Mouse (Mus musculus) kidney, adult 11 months (tissue): ENCODE results near the gene Olfr889.
"Not testable (repeated sequence)": the region's sequence is repeated elsewhere in the genome, so short reads cannot be mapped to it uniquely, and the experiment has no call there.

Experiments used
- DNase-seq: peaks from one replicate; pipeline ENCODE4 v3.0.0; 2022

The Olfr889 gene

DNA sequence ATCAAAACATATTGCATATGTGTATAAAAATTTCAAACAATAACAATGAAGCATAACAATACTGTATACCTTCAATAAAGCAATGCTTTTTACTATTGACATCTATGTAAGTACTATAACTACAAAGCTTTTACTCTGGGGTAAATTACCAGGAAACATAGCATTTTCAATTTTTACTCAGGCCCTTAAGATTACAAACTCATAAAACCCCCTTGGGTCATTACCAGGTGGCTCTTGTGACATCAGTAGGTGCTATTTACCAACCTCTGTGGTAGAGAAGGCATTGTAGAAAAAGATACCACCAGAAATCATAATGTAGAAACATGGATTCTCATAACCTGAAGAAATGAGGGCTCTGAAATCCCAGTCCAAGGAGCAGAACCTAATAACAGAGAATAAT, at the start of gene Olfr889:
Olfr889 (plus strand) TSS at position 301 of the 400 bp plus-strand sequence.
- DNase-seq, result no peak

DNA sequence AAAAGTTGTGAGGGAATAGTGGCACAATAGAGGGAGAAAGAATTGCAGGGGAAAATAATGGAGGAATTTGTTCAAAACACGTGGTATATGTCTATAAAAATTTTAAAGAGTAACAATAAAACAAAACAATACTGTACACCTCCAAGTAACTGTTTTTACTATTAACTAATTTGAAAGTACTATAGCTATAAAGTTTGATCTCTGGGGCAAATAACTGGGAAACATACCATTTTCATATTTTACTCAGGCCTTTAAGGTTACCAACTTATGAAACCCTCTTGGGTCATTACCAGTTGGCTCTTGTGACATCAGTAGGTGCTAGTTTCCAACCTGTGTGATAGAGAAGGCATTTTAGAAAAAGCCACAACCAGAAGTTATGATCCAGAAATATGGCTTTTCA, 31.2 kb upstream of the Olfr889 start, which contains the start of gene Olfr887:
Olfr887 (plus strand) TSS at position 301 of the 400 bp plus-strand sequence.
- no peak for DNase-seq

DNA sequence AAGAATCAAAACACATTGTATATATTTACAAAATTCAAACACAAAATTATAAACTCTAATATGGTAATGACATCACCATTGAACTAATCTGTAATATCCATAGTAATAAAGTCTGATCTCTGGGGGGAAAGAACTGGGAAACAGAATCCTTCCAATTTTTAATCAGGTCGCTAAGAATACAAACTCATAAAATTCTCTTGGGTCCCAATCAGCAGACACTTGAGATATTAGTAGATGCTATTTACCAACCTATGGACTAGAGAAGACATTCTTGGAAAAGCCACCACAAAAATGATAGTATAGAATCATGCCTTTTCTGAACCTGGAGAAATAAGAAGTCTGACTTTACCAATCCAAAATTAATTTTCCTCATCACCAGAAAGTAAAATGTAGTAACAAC, 7.2 kb upstream of the Olfr889 start, which contains the start of gene Olfr888:
Olfr888 (plus strand) TSS at position 301 of the 400 bp plus-strand sequence.
- DNase-seq, result no peak

DNA sequence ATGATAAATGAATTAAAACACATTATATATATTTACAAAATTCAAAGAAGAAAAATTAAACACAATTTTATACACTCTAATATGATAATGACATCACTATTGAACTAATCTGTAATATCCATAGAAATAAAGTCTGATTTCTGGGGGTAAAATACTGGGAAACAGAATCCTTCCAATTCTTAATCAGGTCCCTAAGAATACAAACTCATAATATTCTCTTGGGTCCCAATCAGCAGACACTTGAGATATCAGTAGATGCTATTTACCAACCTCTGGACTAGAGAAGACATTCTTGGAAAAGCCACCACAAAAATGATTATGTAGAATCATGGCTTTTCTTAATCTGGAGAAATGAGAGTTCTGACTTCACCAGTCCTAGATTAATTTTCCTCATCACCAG, 27.2 kb downstream of the Olfr889 start, which contains the start of gene Olfr890:
Olfr890 (plus strand) TSS at position 301 of the 400 bp plus-strand sequence.
- DNase-seq, result no peak

DNA sequence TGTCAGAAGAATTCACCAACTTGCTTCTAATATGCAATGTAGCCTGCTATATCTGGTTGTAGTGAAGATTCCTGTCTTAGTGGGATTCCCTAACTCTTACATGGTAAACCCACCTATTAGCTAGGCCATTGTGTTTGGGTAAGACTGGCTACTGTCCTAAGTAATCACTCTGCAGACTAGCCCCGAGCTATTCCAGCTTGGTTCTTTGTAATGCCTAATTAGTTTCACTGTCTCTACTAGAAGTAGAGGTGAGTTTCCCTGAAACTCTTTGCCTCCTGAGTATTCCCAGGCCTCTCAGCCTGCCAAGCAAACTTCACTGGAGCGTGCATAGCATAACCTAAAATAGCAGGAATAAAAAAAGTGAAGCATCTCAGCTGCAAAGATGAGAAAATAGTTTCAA, 53.3 kb downstream of the Olfr889 start:
- not testable (repeated sequence) for DNase-seq
